In genomic region chr5:25025309-25026019, GRCm38 (mm10) we compare ENCODE assay signal across 7 mouse cellular contexts.
A peak's percentile ranks its signal among the peaks of the same experiment; 100 is the strongest.
DNase-seq lines count a peak whose midpoint lies in the region; ATAC-seq and TF ChIP-seq lines count a peak whose summit lies in the region.

No protein-coding gene starts in this region.

- no peaks in the 10 kb centered on the region for H3K36me3 ChIP-seq in ES-E14 (ENCODE audit: control insufficient read depth, insufficient read depth, low read length, poor library complexity, severe bottlenecking)
- peaks cover 4% of the 10 kb centered on the region; the same call in 1 of the 2 replicates for H3K36me3 ChIP-seq in heart, embryonic 15.5 days
- H3K36me3 ChIP-seq in lung, embryonic 16.5 days (ENCODE audit: control insufficient read depth, insufficient read depth, low read length) = no peaks in the 10 kb centered on the region
- H3K36me3 ChIP-seq in neural tube, embryonic 15.5 days = no peaks in the 10 kb centered on the region
- H3K36me3 ChIP-seq in forebrain, embryonic 12.5 days (replicated peaks) = no peaks in the 10 kb centered on the region

- peaks cover 0 to 2% of the 10 kb centered on the region in 2 experiments; a peak in 1 of 4 replicates for H3K4me1 ChIP-seq in ES-E14 (ENCODE audit: control insufficient read depth in 2 of 2, insufficient read depth in 2 of 2, low read length in 2 of 2, poor library complexity in 1 of 2)
- H3K4me1 ChIP-seq in heart, embryonic 15.5 days (replicated peaks) = peaks cover 31% of the 10 kb centered on the region
- H3K4me1 ChIP-seq in lung, embryonic 16.5 days (replicated peaks; ENCODE audit: control insufficient read depth, insufficient read depth, low read length) = peaks cover 20% of the 10 kb centered on the region
- no peaks in the 10 kb centered on the region for H3K4me1 ChIP-seq in neural tube, embryonic 15.5 days
- no peaks in the 10 kb centered on the region for H3K4me1 ChIP-seq in forebrain, embryonic 12.5 days

- no peaks in the 10 kb centered on the region for H3K9me3 ChIP-seq in ES-E14 (ENCODE audit: control insufficient read depth, insufficient read depth, low read depth, low read length)
- H3K9me3 ChIP-seq in heart, embryonic 15.5 days (replicated peaks) = no peaks in the 10 kb centered on the region
- no peaks in the 10 kb centered on the region for H3K9me3 ChIP-seq in lung, embryonic 16.5 days (ENCODE audit: control insufficient read depth, low read length)
- H3K9me3 ChIP-seq in neural tube, embryonic 15.5 days (replicated peaks) = no peaks in the 10 kb centered on the region
- H3K9me3 ChIP-seq in forebrain, embryonic 12.5 days = no peaks in the 10 kb centered on the region

- H3K27ac ChIP-seq in ES-E14 (ENCODE audit: insufficient read depth, low read depth, low read length, poor library complexity, severe bottlenecking) = no peak overlapping the region
- peak overlapping the region; percentile 68 for H3K27ac ChIP-seq in heart, embryonic 15.5 days
- H3K27ac ChIP-seq in lung, embryonic 16.5 days (ENCODE audit: low read length) = no peak overlapping the region; the same call in 1 of the 2 replicates
- H3K27ac ChIP-seq in neural tube, embryonic 15.5 days (replicated peaks) = no peak overlapping the region
- H3K27ac ChIP-seq in forebrain, embryonic 12.5 days = no peak overlapping the region

- 34% methylated on average over 12 of the region's 12 CpGs for WGBS in heart, embryonic 15.5 days
- WGBS in lung, embryonic 16.5 days = 38% methylated on average over 12 of the region's 12 CpGs
- WGBS in neural tube, embryonic 15.5 days = 88% methylated on average over 12 of the region's 12 CpGs
- WGBS in forebrain, embryonic 12.5 days = 78% methylated on average over 12 of the region's 12 CpGs

- peak overlapping the region; percentile 35 for H3K4me2 ChIP-seq in heart, embryonic 15.5 days
- no peak overlapping the region for H3K4me2 ChIP-seq in lung, embryonic 16.5 days (ENCODE audit: low read depth, low read length)
- H3K4me2 ChIP-seq in neural tube, embryonic 15.5 days = no peak overlapping the region
- H3K4me2 ChIP-seq in forebrain, embryonic 12.5 days = no peak overlapping the region

- no peaks in the 10 kb centered on the region for H3K27me3 ChIP-seq in heart, embryonic 15.5 days
- H3K27me3 ChIP-seq in lung, embryonic 16.5 days (ENCODE audit: control insufficient read depth, insufficient read depth, low read depth, low read length) = no peaks in the 10 kb centered on the region
- no peaks in the 10 kb centered on the region for H3K27me3 ChIP-seq in neural tube, embryonic 15.5 days (replicated peaks)
- no peaks in the 10 kb centered on the region for H3K27me3 ChIP-seq in forebrain, embryonic 12.5 days

- in situ Hi-C loops in ES-E14 (cut with MboI; ENCODE audit: low sequenced_read_pairs in 2 of 2, unreplicated experiment in 2 of 2) = no loop called here

- peak; percentile 60 for ATAC-seq in heart, embryonic 15.5 days (replicated peaks; ENCODE audit: insufficient number of reproducible peaks, insufficient read depth, low FRiP score, low read depth)
- ATAC-seq in lung, embryonic 16.5 days (ENCODE audit: low read depth) = peak; percentile 46; the same call in 1 of the 2 replicates
- ATAC-seq in neural tube, embryonic 15.5 days (ENCODE audit: low FRiP score) = no peak
- ATAC-seq in forebrain, embryonic 12.5 days (ENCODE audit: low FRiP score) = no peak

- no peak for DNase-seq in ES-E14 (ENCODE audit: low read depth, low spot score)
- peak; percentile 64 for DNase-seq in adrenal gland, postnatal 10 days
- DNase-seq in MN1 (ENCODE audit: low spot score) = no peak

- peak overlapping the region; percentile 48; the same call in 1 of the 2 replicates for H3K9ac ChIP-seq in ES-E14 (ENCODE audit: insufficient read depth, low read depth, low read length, poor library complexity, severe bottlenecking)
- H3K9ac ChIP-seq in heart, embryonic 15.5 days = no peak overlapping the region
- H3K9ac ChIP-seq in lung, embryonic 16.5 days (ENCODE audit: low read length) = peak overlapping the region; percentile 35
- no peak overlapping the region for H3K9ac ChIP-seq in neural tube, embryonic 15.5 days (replicated peaks)
- no peak overlapping the region for H3K9ac ChIP-seq in forebrain, embryonic 12.5 days

- peak overlapping the region; percentile 24 to 42; a peak in 3 of 4 replicates for H3K4me3 ChIP-seq in ES-E14 (ENCODE audit: insufficient read depth in 1 of 2, low read depth in 1 of 2, low read length in 2 of 2, poor library complexity in 1 of 2, severe bottlenecking in 1 of 2)
- H3K4me3 ChIP-seq in heart, embryonic 15.5 days = no peak overlapping the region
- H3K4me3 ChIP-seq in lung, embryonic 16.5 days (ENCODE audit: low read length) = no peak overlapping the region
- H3K4me3 ChIP-seq in neural tube, embryonic 15.5 days (replicated peaks) = no peak overlapping the region
- H3K4me3 ChIP-seq in forebrain, embryonic 12.5 days (replicated peaks) = no peak overlapping the region

TF ChIP-seq in ES-E14, 5 proteins besides CTCF, POLR2A, EP300 and RAD21:
- TF ChIP-seq ZC3H11A (IDR thresholded peaks at IDR 0.05; ENCODE audit: borderline replicate concordance, low read depth, low read length) (no peak), HCFC1 (IDR thresholded peaks at IDR 0.05; ENCODE audit: borderline replicate concordance, insufficient read depth, low read length) (no peak), ZNF384 (IDR thresholded peaks at IDR 0.05; ENCODE audit: low read depth, low read length) (no peak), CHD2 (IDR thresholded peaks at IDR 0.05; ENCODE audit: low read depth, low read length) (no peak), MAFK (IDR thresholded peaks at IDR 0.05; ENCODE audit: insufficient read depth, low read depth, low read length) (no peak)

Comparison
In these comparisons a context has a peak if more than half of its experiments do, and no peak if none do; other contexts are left out.
1. H3K4me3 ChIP-seq: peak in ES-E14 (2 of 2); none in heart, embryonic 15.5 days (single experiment), lung, embryonic 16.5 days (single experiment), neural tube, embryonic 15.5 days (single experiment) and forebrain, embryonic 12.5 days (single experiment).
2. H3K9ac ChIP-seq: peak in ES-E14 (single experiment) and lung, embryonic 16.5 days (single experiment); none in heart, embryonic 15.5 days (single experiment), neural tube, embryonic 15.5 days (single experiment) and forebrain, embryonic 12.5 days (single experiment).
3. ATAC-seq: peak in heart, embryonic 15.5 days (single experiment) and lung, embryonic 16.5 days (single experiment); none in neural tube, embryonic 15.5 days (single experiment) and forebrain, embryonic 12.5 days (single experiment).